Comparison of ENCODE assay signal across 16 mouse cellular contexts in the genomic region with DNA sequence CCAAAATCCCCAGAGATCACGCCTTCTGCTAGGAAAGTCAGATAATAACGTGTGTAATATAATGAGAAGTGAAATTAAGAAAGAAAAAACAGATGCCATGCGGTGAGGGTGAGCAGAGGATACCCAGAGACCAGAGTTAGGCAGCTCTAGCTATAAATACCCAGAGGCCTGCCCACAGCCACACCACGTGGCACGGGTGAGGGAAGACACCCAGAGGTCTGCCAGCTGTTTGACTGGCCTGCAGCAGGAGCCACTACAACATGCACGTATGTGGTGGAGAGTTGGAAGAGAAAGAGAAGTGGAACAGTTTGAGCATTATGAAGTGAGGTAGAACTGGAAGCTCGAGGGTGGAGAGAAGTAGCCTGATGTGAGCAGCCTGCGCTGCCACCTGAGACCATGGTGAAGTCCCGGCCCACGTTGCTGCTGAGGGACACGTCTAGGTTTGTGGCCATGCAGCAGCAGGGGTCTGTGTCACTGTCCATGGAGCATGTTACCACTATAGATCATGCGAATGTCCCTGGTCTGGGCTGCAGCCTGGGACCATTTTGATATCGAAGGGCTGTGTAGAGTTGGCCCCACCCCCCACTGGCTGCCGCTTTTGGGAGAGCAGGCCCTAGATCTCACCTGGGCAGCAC.
DNase-seq lines count a peak whose midpoint lies in the region; ATAC-seq and TF ChIP-seq lines count a peak whose summit lies in the region.
"Had no signal": no experiment of that assay in that cellular context is flagged by ENCODE, and none has a peak within 500 bp of the region (broad histone marks: within the 10 kb centered on the region; RNA-seq: fewer than 3 reads in every experiment).

No protein-coding gene starts in this region.

- no peaks in the 10 kb centered on the region for H3K27me3 ChIP-seq in hindbrain, embryonic 16.5 days (replicated peaks; ENCODE audit: control insufficient read depth, insufficient read depth, low read length)
- H3K27me3 ChIP-seq in hindbrain, embryonic 10.5 days (ENCODE audit: insufficient read depth, poor library complexity, severe bottlenecking): no peaks in the 10 kb centered on the region
- H3K27me3 ChIP-seq: embryonic facial prominence, embryonic 12.5 days; forebrain, embryonic 13.5 days; intestine, embryonic 15.5 days had no signal

- no peaks in the 10 kb centered on the region for H3K4me1 ChIP-seq in hindbrain, embryonic 16.5 days (ENCODE audit: control insufficient read depth, insufficient read depth, low read depth, low read length)
- H3K4me1 ChIP-seq in hindbrain, embryonic 10.5 days (replicated peaks): no peaks in the 10 kb centered on the region
- H3K4me1 ChIP-seq in bone marrow macrophage, adult 2 months (ENCODE audit: control insufficient read depth, insufficient read depth, low read length): peaks cover 15% of the 10 kb centered on the region
- H3K4me1 ChIP-seq: embryonic facial prominence, embryonic 12.5 days; forebrain, embryonic 13.5 days; intestine, embryonic 15.5 days had no signal

- no peak for TF ChIP-seq POLR2A in bone marrow macrophage, adult 2 months (IDR thresholded peaks at IDR 0.05; ENCODE audit: borderline replicate concordance, low read depth, low read length)

- DNase-seq in hindbrain, embryonic 10.5 days (ENCODE audit: low spot score): no peak
- DNase-seq in B cell, adult 2 months: peak; percentile 57 to 59
- DNase-seq in kidney, postnatal 36 days: no peak
- DNase-seq in adrenal gland, postnatal 4 days (ENCODE audit: low spot score in 2 of 2): no peak
- no peak for DNase-seq in adrenal gland, postnatal 14 days
- DNase-seq: cerebellum, adult 9-10 months; gastrocnemius, postnatal 10 days; kidney, postnatal 4 days; left cerebral cortex, postnatal 4 days; lung, adult 2 months had no signal

- no peak overlapping the region for H3K4me2 ChIP-seq in hindbrain, embryonic 16.5 days (ENCODE audit: low read length)
- H3K4me2 ChIP-seq: embryonic facial prominence, embryonic 12.5 days; forebrain, embryonic 13.5 days; intestine, embryonic 15.5 days had no signal

- WGBS in hindbrain, embryonic 16.5 days: 80% methylated on average over 14 of the region's 14 CpGs
- WGBS in hindbrain, embryonic 10.5 days: 90% methylated on average over 14 of the region's 14 CpGs

- H3K4me3 ChIP-seq in hindbrain, embryonic 16.5 days (ENCODE audit: low read length): no peak overlapping the region
- H3K4me3 ChIP-seq in hindbrain, embryonic 10.5 days: no peak overlapping the region
- H3K4me3 ChIP-seq in bone marrow macrophage, adult 2 months (ENCODE audit: insufficient read depth, low read length): no peak overlapping the region
- H3K4me3 ChIP-seq: embryonic facial prominence, embryonic 12.5 days; forebrain, embryonic 13.5 days; intestine, embryonic 15.5 days had no signal

- no peaks in the 10 kb centered on the region for H3K36me3 ChIP-seq in hindbrain, embryonic 16.5 days (ENCODE audit: control insufficient read depth, insufficient read depth, low read length)
- H3K36me3 ChIP-seq in hindbrain, embryonic 10.5 days: no peaks in the 10 kb centered on the region
- H3K36me3 ChIP-seq: embryonic facial prominence, embryonic 12.5 days; intestine, embryonic 15.5 days had no signal

- ATAC-seq in hindbrain, embryonic 16.5 days: peak; percentile 45; the same call in 1 of the 2 replicates
- ATAC-seq in megakaryocyte, adult 5-6 weeks (ENCODE audit: poor library complexity, severe bottlenecking): peak; percentile 94
- ATAC-seq: forebrain, embryonic 13.5 days; intestine, embryonic 15.5 days had no signal

- H3K9me3 ChIP-seq in hindbrain, embryonic 16.5 days (ENCODE audit: control insufficient read depth, low read length): no peaks in the 10 kb centered on the region
- no peaks in the 10 kb centered on the region for H3K9me3 ChIP-seq in hindbrain, embryonic 10.5 days
- H3K9me3 ChIP-seq: embryonic facial prominence, embryonic 12.5 days; forebrain, embryonic 13.5 days; intestine, embryonic 15.5 days had no signal

- no peak overlapping the region for H3K9ac ChIP-seq in hindbrain, embryonic 16.5 days (ENCODE audit: low read depth, low read length)
- H3K9ac ChIP-seq: embryonic facial prominence, embryonic 12.5 days; forebrain, embryonic 13.5 days; intestine, embryonic 15.5 days had no signal

- TF ChIP-seq CTCF in bone marrow macrophage, adult 2 months (IDR thresholded peaks at IDR 0.05; ENCODE audit: low read depth, low read length): no peak

- H3K27ac ChIP-seq in hindbrain, embryonic 16.5 days (ENCODE audit: low read depth, low read length): no peak overlapping the region
- H3K27ac ChIP-seq in hindbrain, embryonic 10.5 days: no peak overlapping the region; the same call in 1 of the 2 replicates
- H3K27ac ChIP-seq in bone marrow macrophage, adult 2 months (ENCODE audit: insufficient read depth, low read depth, low read length): peak overlapping the region; percentile 30
- H3K27ac ChIP-seq: embryonic facial prominence, embryonic 12.5 days; forebrain, embryonic 13.5 days; intestine, embryonic 15.5 days had no signal

Comparison
In these comparisons a context has a peak if more than half of its experiments do, and no peak if none do; other contexts are left out.
1. DNase-seq: peak in B cell, adult 2 months (2 of 2); none in hindbrain, embryonic 10.5 days (single experiment), kidney, postnatal 36 days (0 of 2), adrenal gland, postnatal 4 days (0 of 2) and adrenal gland, postnatal 14 days (single experiment).